Mouse (Mus musculus) kidney, embryonic 14.5 days (tissue): ENCODE measurements around the gene Gde1. TPM values are rescaled to one million over a fixed set of nuclear protein-coding genes. Genes with fewer than 3 reads are reported as not detected.

Source experiments
- ATAC-seq: fragments of 200-750 bp; cut with Nextera tagmentation; 2 replicates; pipeline ENCODE4 v1.8.0; 2017; ENCODE audit warnings: moderate number of reproducible peaks, mild to moderate bottlenecking, moderate TSS enrichment, moderate library complexity; ENCODE audit not compliant: low FRiP score, low TSS enrichment
- H3K27ac ChIP-seq: fragments of 300-500 bp; sonication (generic); 2 replicates; pipeline ENCODE4 v1.5.1; 2014; ENCODE audit warnings: low read depth, mild to moderate bottlenecking, low read length, moderate library complexity, mixed read lengths
- H3K27me3 ChIP-seq: fragments of 300-500 bp; sonication (generic); 2 replicates; pipeline ENCODE4 v1.6.1; 2014; ENCODE audit warnings: mild to moderate bottlenecking, low read length; ENCODE audit not compliant: control insufficient read depth, insufficient read depth
- H3K36me3 ChIP-seq: fragments of 300-500 bp; sonication (generic); 2 replicates; pipeline ENCODE4 v1.6.1; 2014; ENCODE audit warnings: low read length, mixed read lengths; ENCODE audit not compliant: control insufficient read depth, insufficient read depth
- H3K4me1 ChIP-seq: fragments of 300-500 bp; sonication (generic); 2 replicates; pipeline ENCODE4 v1.6.1; 2014; ENCODE audit warnings: low read length, mixed read lengths; ENCODE audit not compliant: control insufficient read depth, insufficient read depth
- H3K4me2 ChIP-seq: fragments of 300-500 bp; sonication (generic); replicated peaks from 2 replicates; pipeline ENCODE4 v1.6.1; 2014; ENCODE audit warnings: low read depth, mild to moderate bottlenecking, low read length
- H3K4me3 ChIP-seq: fragments of 300-500 bp; sonication (generic); 2 replicates; pipeline ENCODE4 v1.5.1; 2014; ENCODE audit warnings: mild to moderate bottlenecking, low read length
- H3K9ac ChIP-seq: fragments of 300-500 bp; sonication (generic); 2 replicates; pipeline ENCODE4 v1.6.1; 2014; ENCODE audit warnings: low read depth, mild to moderate bottlenecking, low read length, moderate library complexity
- H3K9me3 ChIP-seq: fragments of 300-500 bp; sonication (generic); 2 replicates; pipeline ENCODE4 v1.6.1; 2016; ENCODE audit warnings: low read length; ENCODE audit not compliant: control insufficient read depth
- WGBS: fragments of 180-500 bp; shearing (Covaris S2); extraction: QIAGEN DNeasy Blood & Tissue Kit; methylation state at CpG from one replicate; pipeline ENCODE4 v1.1.7; 2014; 5-methylcytosine and 5-hydroxymethylcytosine counted together
- polyA plus RNA-seq: library from polyadenylated mRNA; unstranded; fragments of >200 nt; fragmentation: Nextera tagmentation; extraction: Ambion mirVana; gene quantifications from 2 replicates; pipeline ENCODE4 v1.2.1, GENCODE M21; 2014

Gde1 gene
- polyA plus RNA-seq, 1 experiment from 2014 or later, result 100 TPM

GRCm38 (mm10) chr7:118698882-118699281 lies 6.7 kb downstream of the Gde1 start:
- no peaks in the 10 kb centered on the region for H3K27me3 ChIP-seq
- H3K36me3 ChIP-seq, result peaks cover 42% of the 10 kb centered on the region

GRCm38 (mm10) chr7:118697168-118697567 lies 8.4 kb downstream of the Gde1 start:
- H3K9me3 ChIP-seq, result no peaks in the 10 kb centered on the region
- H3K4me3 ChIP-seq, result no peak overlapping the region
- no peak overlapping the region for H3K9ac ChIP-seq
- no peak overlapping the region for H3K27ac ChIP-seq
- ATAC-seq, result no peak
- no peaks in the 10 kb centered on the region for H3K27me3 ChIP-seq
- no peak overlapping the region for H3K4me2 ChIP-seq
- H3K36me3 ChIP-seq, result peaks cover 56% of the 10 kb centered on the region
- H3K4me1 ChIP-seq, result no peaks in the 10 kb centered on the region
- 84% methylated on average over 4 of the region's 4 CpGs for WGBS

More at GRCm38 (mm10) chr7:118698882-118699281, 6.7 kb downstream of the Gde1 start:
- no peak for ATAC-seq
- Histone ChIP-seq H3K4me1 (peaks cover 7% of the 10 kb centered on the region; the same call in 1 of the 2 replicates), H3K4me3 (no peak overlapping the region), H3K9me3 (no peaks in the 10 kb centered on the region), H3K27ac (no peak overlapping the region), H3K4me2 (no peak overlapping the region), H3K9ac (no peak overlapping the region)
- WGBS, result 92% methylated on average over 9 of the region's 9 CpGs

GRCm38 (mm10) chr7:118696146-118696545 lies 9.4 kb downstream of the Gde1 start:
- ATAC-seq, result no peak
- H3K9me3 ChIP-seq, result no peaks in the 10 kb centered on the region
- H3K27me3 ChIP-seq, result no peaks in the 10 kb centered on the region
- H3K36me3 ChIP-seq, result peaks cover 66% of the 10 kb centered on the region
- H3K9ac ChIP-seq, result no peak overlapping the region
- no peak overlapping the region for H3K4me2 ChIP-seq
- H3K4me1 ChIP-seq, result no peaks in the 10 kb centered on the region
- 96% methylated on average over 6 of the region's 6 CpGs for WGBS
- H3K27ac ChIP-seq, result no peak overlapping the region
- H3K4me3 ChIP-seq, result no peak overlapping the region

- no peaks in the 10 kb centered on the region for H3K27me3 ChIP-seq
- H3K4me3 ChIP-seq, result no peak overlapping the region
- no peak overlapping the region for H3K9ac ChIP-seq
- no peaks in the 10 kb centered on the region for H3K4me1 ChIP-seq
- H3K27ac ChIP-seq, result no peak overlapping the region
- no peak overlapping the region for H3K4me2 ChIP-seq
- WGBS, result 81% methylated on average over 2 of the region's 2 CpGs
- ATAC-seq, result no peak
- no peaks in the 10 kb centered on the region for H3K9me3 ChIP-seq
- H3K36me3 ChIP-seq, result peaks cover 82% of the 10 kb centered on the region
These were observed 14.3 kb downstream of the Gde1 start for GRCm38 (mm10) chr7:118691287-118691686.

GRCm38 (mm10) chr7:118689088-118689487 lies 16.5 kb downstream of the Gde1 start:
- Histone ChIP-seq H3K9ac (no peak overlapping the region), H3K27ac (no peak overlapping the region), H3K27me3 (no peaks in the 10 kb centered on the region), H3K4me3 (no peak overlapping the region), H3K4me2 (no peak overlapping the region), H3K36me3 (peaks cover 62% of the 10 kb centered on the region), H3K4me1 (no peaks in the 10 kb centered on the region), H3K9me3 (no peaks in the 10 kb centered on the region)
- 91% methylated on average over 7 of the region's 7 CpGs for WGBS
- ATAC-seq, result no peak

- H3K4me3 ChIP-seq, result no peak overlapping the region
- H3K36me3 ChIP-seq, result peaks cover 55% of the 10 kb centered on the region
- H3K4me2 ChIP-seq, result no peak overlapping the region
- 30% methylated on average over 5 of the region's 5 CpGs for WGBS
- ATAC-seq, result peak; percentile 71; the same call in 1 of the 2 replicates
- H3K4me1 ChIP-seq, result no peaks in the 10 kb centered on the region
- H3K27me3 ChIP-seq, result no peaks in the 10 kb centered on the region
- no peaks in the 10 kb centered on the region for H3K9me3 ChIP-seq
- no peak overlapping the region for H3K27ac ChIP-seq
- no peak overlapping the region for H3K9ac ChIP-seq
These were observed 17.4 kb downstream of the Gde1 start for GRCm38 (mm10) chr7:118688199-118688598.

GRCm38 (mm10) chr7:118676826-118677225 lies 28.8 kb downstream of the Gde1 start:
- H3K9me3 ChIP-seq, result no peaks in the 10 kb centered on the region
- 93% methylated on average over 4 of the region's 4 CpGs for WGBS
- H3K4me1 ChIP-seq, result no peaks in the 10 kb centered on the region
- no peak overlapping the region for H3K27ac ChIP-seq
- H3K4me2 ChIP-seq, result no peak overlapping the region
- no peak overlapping the region for H3K4me3 ChIP-seq
- no peaks in the 10 kb centered on the region for H3K36me3 ChIP-seq
- no peak for ATAC-seq
- no peaks in the 10 kb centered on the region for H3K27me3 ChIP-seq
- no peak overlapping the region for H3K9ac ChIP-seq

GRCm38 (mm10) chr7:118670142-118670541 lies 35.4 kb downstream of the Gde1 start:
- Histone ChIP-seq H3K4me2 (no peak overlapping the region), H3K4me1 (no peaks in the 10 kb centered on the region), H3K9me3 (no peaks in the 10 kb centered on the region), H3K27ac (no peak overlapping the region), H3K27me3 (no peaks in the 10 kb centered on the region), H3K9ac (no peak overlapping the region), H3K36me3 (no peaks in the 10 kb centered on the region), H3K4me3 (no peak overlapping the region)
- WGBS, result 62% methylated on average over 4 of the region's 4 CpGs
- ATAC-seq, result no peak

- Histone ChIP-seq H3K4me1 (no peaks in the 10 kb centered on the region), H3K36me3 (no peaks in the 10 kb centered on the region), H3K4me3 (no peak overlapping the region), H3K27ac (no peak overlapping the region), H3K9me3 (peaks cover 5% of the 10 kb centered on the region), H3K9ac (no peak overlapping the region), H3K4me2 (no peak overlapping the region), H3K27me3 (no peaks in the 10 kb centered on the region)
- WGBS, result 86% methylated on average over 2 of the region's 2 CpGs
- ATAC-seq, result no peak
These were observed 37.8 kb downstream of the Gde1 start for GRCm38 (mm10) chr7:118667773-118668172.
